Mouse (Mus musculus) cortical plate, adult 2 months (tissue): ENCODE measurements at regions not wholly inside any gene's neighbourhood (a gene's known extent, or its start where the extent isn't known, plus 50 kb on each side); places are given as distances from the start of the nearest gene placed in this dataset.

ENCODE experiments used
- CTCF ChIP-seq: fragments of 200-500 bp; IDR thresholded peaks from 2 replicates; pipeline ENCODE4 v1.5.1; 2011; ENCODE audit warnings: mild to moderate bottlenecking, control low read depth, low read length; ENCODE audit not compliant: insufficient read depth; ENCODE audit errors: extremely low read depth
- POLR2A ChIP-seq: fragments of 200-500 bp; IDR thresholded peaks from 2 replicates; pipeline ENCODE4 v1.6.1; 2011; ENCODE audit warnings: mild to moderate bottlenecking, low read length, control low read depth; ENCODE audit not compliant: insufficient read depth; ENCODE audit errors: extremely low read depth

- TF ChIP-seq CTCF, result no peak
- no peak for TF ChIP-seq POLR2A
Measured at GRCm38 (mm10) chr2:123024380-123024779, 259.3 kb downstream of the Sqor start.
